Mouse (Mus musculus) bone marrow macrophage, adult 2 months (primary cell): Measurements from ENCODE around the gene Il12b. TPM values are rescaled to one million over a fixed set of nuclear protein-coding genes. Genes with fewer than 3 reads are reported as not detected.
A peak's percentile ranks its signal among the peaks of the same experiment; 100 is the strongest.

Source experiments
- H3K27ac ChIP-seq: 2 replicates; pipeline ENCODE4 v1.5.1; 2012; ENCODE audit warnings: low read depth, low read length; ENCODE audit not compliant: insufficient read depth
- H3K4me1 ChIP-seq: 2 replicates; pipeline ENCODE4 v1.6.1; 2012; ENCODE audit warnings: low read length; ENCODE audit not compliant: control insufficient read depth, insufficient read depth
- H3K4me3 ChIP-seq: 2 replicates; pipeline ENCODE4 v1.5.1; 2012; ENCODE audit warnings: mild to moderate bottlenecking, low read length, moderate library complexity; ENCODE audit not compliant: insufficient read depth
- CTCF ChIP-seq: IDR thresholded peaks from 2 replicates; pipeline ENCODE4 v1.5.1; 2012; ENCODE audit warnings: low read depth, mild to moderate bottlenecking, low read length, moderate library complexity
- POLR2A ChIP-seq: IDR thresholded peaks from 2 replicates; pipeline ENCODE4 v1.6.1; 2012; ENCODE audit warnings: mild to moderate bottlenecking, low read depth, low read length, borderline replicate concordance
- polyA plus RNA-seq: library from polyadenylated mRNA; stranded (reverse); fragments of >200 nt; gene quantifications from 2 replicates; pipeline ENCODE4 v1.2.4, GENCODE M21; 2012; ENCODE audit not compliant: missing spikeins, insufficient read depth, insufficient read length

Gene Il12b
- polyA plus RNA-seq, 1 experiment, result not detected

GRCm38 (mm10) chr11:44410413-44410812 lies 10.6 kb downstream of the Il12b start:
- TF ChIP-seq POLR2A, result no peak
- TF ChIP-seq CTCF, result no peak
- Histone ChIP-seq H3K4me1 (peaks cover 30% of the 10 kb centered on the region), H3K27ac (no peak overlapping the region), H3K4me3 (no peak overlapping the region)

- no peak overlapping the region for H3K27ac ChIP-seq
- H3K4me3 ChIP-seq, result no peak overlapping the region
- TF ChIP-seq POLR2A (no peak), CTCF (no peak)
- peaks cover 45% of the 10 kb centered on the region for H3K4me1 ChIP-seq
Measured at GRCm38 (mm10) chr11:44412276-44412675, 12.4 kb downstream of the Il12b start.

GRCm38 (mm10) chr11:44413371-44413770 lies 13.5 kb downstream of the Il12b start:
- no peak overlapping the region for H3K27ac ChIP-seq
- H3K4me1 ChIP-seq, result peaks cover 48% of the 10 kb centered on the region
- TF ChIP-seq CTCF (no peak), POLR2A (no peak)
- no peak overlapping the region for H3K4me3 ChIP-seq

- no peak for TF ChIP-seq CTCF
- no peak for TF ChIP-seq POLR2A
- Histone ChIP-seq H3K4me3 (no peak overlapping the region), H3K27ac (peak overlapping the region; percentile 91), H3K4me1 (peaks cover 46% of the 10 kb centered on the region)
Measured at GRCm38 (mm10) chr11:44414605-44415004, 14.7 kb downstream of the Il12b start.

GRCm38 (mm10) chr11:44417403-44417802 lies 17.5 kb downstream of the Il12b start:
- H3K4me1 ChIP-seq, result peaks cover 34% of the 10 kb centered on the region
- H3K27ac ChIP-seq, result no peak overlapping the region
- TF ChIP-seq POLR2A, result no peak
- TF ChIP-seq CTCF, result no peak
- H3K4me3 ChIP-seq, result no peak overlapping the region

GRCm38 (mm10) chr11:44422337-44423111 lies 22.7 kb downstream of the Il12b start:
- TF ChIP-seq CTCF (no peak), POLR2A (no peak)
- Histone ChIP-seq H3K4me3 (no peak overlapping the region), H3K4me1 (peaks cover 24% of the 10 kb centered on the region), H3K27ac (no peak overlapping the region)

- TF ChIP-seq POLR2A (no peak), CTCF (no peak)
- H3K27ac ChIP-seq, result no peak overlapping the region
Measured at GRCm38 (mm10) chr11:44423261-44423660, 23.4 kb downstream of the Il12b start.

GRCm38 (mm10) chr11:44423955-44424354 lies 24.1 kb downstream of the Il12b start:
- TF ChIP-seq POLR2A (no peak), CTCF (no peak)
- Histone ChIP-seq H3K4me1 (peaks cover 33% of the 10 kb centered on the region), H3K27ac (no peak overlapping the region), H3K4me3 (no peak overlapping the region)

More at GRCm38 (mm10) chr11:44423261-44423660, 23.4 kb downstream of the Il12b start:
- Histone ChIP-seq H3K4me1 (peaks cover 28% of the 10 kb centered on the region), H3K4me3 (no peak overlapping the region)

GRCm38 (mm10) chr11:44425006-44425405 lies 25.1 kb downstream of the Il12b start:
- Histone ChIP-seq H3K27ac (no peak overlapping the region), H3K4me3 (no peak overlapping the region), H3K4me1 (peaks cover 38% of the 10 kb centered on the region)
- no peak for TF ChIP-seq CTCF
- no peak for TF ChIP-seq POLR2A

- TF ChIP-seq CTCF (no peak), POLR2A (no peak)
- peaks cover 40% of the 10 kb centered on the region for H3K4me1 ChIP-seq
- no peak overlapping the region for H3K4me3 ChIP-seq
- peak overlapping the region; percentile 38 for H3K27ac ChIP-seq
Measured at GRCm38 (mm10) chr11:44425626-44426025, 25.8 kb downstream of the Il12b start.

GRCm38 (mm10) chr11:44427951-44428350 lies 28.1 kb downstream of the Il12b start:
- TF ChIP-seq CTCF, result no peak
- TF ChIP-seq POLR2A, result no peak
- no peak overlapping the region for H3K4me3 ChIP-seq
- peaks cover 40% of the 10 kb centered on the region for H3K4me1 ChIP-seq
- no peak overlapping the region for H3K27ac ChIP-seq
